Mouse (Mus musculus): ENCODE data around the gene Klf7. TPM values are rescaled to one million over a fixed set of nuclear protein-coding genes. Genes with fewer than 3 reads are reported as not detected.

Gene Klf7
- polyA plus RNA-seq, 1 experiment from 2014 or later, result 16.3 TPM

DNA sequence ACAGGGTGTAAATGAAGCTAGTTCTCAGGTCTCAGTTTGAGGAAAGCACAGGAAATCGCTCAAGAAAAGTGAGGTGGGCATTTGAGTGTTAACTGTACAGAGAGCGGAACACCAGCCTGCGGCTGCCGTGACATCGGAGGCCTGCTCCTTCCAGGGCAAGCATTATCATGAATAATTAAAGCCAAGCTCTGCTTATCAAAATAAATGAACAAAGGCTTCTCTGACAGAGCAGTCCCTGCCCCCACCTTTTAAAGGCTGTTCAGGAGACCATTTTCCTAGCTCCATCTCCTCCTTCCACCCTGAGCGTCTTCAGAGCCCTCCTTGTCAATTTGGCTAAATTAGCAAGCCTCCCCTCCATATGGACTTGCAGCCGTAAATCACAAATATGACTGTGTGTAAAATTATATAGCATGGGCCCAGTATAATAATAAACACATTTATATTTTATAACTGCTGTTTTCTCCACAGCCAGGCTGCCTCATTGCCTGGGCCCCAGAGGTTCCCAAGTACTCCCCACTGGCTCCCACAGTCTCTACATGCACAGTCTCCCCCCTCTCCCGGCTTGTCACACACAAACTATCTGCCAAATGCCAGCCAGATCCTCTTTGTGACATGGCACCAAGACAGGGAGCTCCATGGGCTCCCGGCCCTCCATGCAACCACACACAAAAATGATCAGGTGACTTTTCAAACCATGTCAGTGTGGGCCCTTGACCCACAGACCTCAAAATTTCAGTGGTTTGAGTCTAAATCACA lies 61.2 kb downstream of the Klf7 start:
- 53% methylated on average over 9 of the region's 9 CpGs for WGBS
- H3K4me3 ChIP-seq (ENCODE audit: low read length), result no peak overlapping the region
- peaks cover 11% of the 10 kb centered on the region for H3K4me1 ChIP-seq (ENCODE audit: control insufficient read depth, insufficient read depth, low read length)
- no peak overlapping the region for H3K4me2 ChIP-seq (ENCODE audit: low read depth, low read length)
- no peak overlapping the region for H3K27ac ChIP-seq (ENCODE audit: low read length)
- no peaks in the 10 kb centered on the region for H3K27me3 ChIP-seq (ENCODE audit: control insufficient read depth, insufficient read depth, low read length)
- H3K9ac ChIP-seq (ENCODE audit: low read length), result no peak overlapping the region
- no peak for ATAC-seq (replicated peaks; ENCODE audit: extremely low read depth, insufficient read depth, low FRiP score)
- H3K36me3 ChIP-seq (ENCODE audit: control insufficient read depth, insufficient read depth), result peaks cover 9% of the 10 kb centered on the region
- 0 out of 2 replicates have a peak, but pooled peaks cover 3% of the 10 kb centered on the region for H3K9me3 ChIP-seq (replicated peaks; ENCODE audit: control insufficient read depth, low read length)

DNA sequence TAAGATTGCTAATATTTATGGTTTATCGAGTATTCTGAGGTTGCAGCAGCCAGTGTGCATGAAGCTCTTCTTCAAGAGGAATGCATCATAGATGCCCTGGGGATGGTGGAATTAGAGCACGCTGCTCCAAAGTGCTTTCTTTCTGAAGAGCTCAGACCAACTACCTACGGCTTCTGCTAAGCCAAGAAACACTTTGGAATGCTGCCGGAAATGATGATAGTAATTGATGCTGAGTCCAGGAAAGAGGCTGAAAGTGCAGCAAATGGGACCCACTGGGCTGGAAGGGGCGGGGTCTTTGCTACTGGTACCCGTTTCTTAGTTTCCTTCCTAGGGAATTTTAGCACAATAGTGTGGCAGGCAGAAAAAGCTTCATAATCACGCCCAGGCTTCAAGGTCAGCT lies 62.0 kb downstream of the Klf7 start:
- Histone ChIP-seq H3K9ac (ENCODE audit: low read length) (no peak overlapping the region), H3K27ac (ENCODE audit: low read length) (no peak overlapping the region), H3K36me3 (ENCODE audit: control insufficient read depth, insufficient read depth) (peaks cover 9% of the 10 kb centered on the region), H3K4me2 (ENCODE audit: low read depth, low read length) (no peak overlapping the region), H3K4me3 (ENCODE audit: low read length) (no peak overlapping the region), H3K4me1 (ENCODE audit: control insufficient read depth, insufficient read depth, low read length) (peaks cover 16% of the 10 kb centered on the region), H3K9me3 (replicated peaks; ENCODE audit: control insufficient read depth, low read length) (0 out of 2 replicates have a peak, but pooled peaks cover 3% of the 10 kb centered on the region), H3K27me3 (ENCODE audit: control insufficient read depth, insufficient read depth, low read length) (no peaks in the 10 kb centered on the region)
- 75% methylated on average over 7 of the region's 7 CpGs for WGBS
- ATAC-seq (replicated peaks; ENCODE audit: extremely low read depth, insufficient read depth, low FRiP score), result no peak

DNA sequence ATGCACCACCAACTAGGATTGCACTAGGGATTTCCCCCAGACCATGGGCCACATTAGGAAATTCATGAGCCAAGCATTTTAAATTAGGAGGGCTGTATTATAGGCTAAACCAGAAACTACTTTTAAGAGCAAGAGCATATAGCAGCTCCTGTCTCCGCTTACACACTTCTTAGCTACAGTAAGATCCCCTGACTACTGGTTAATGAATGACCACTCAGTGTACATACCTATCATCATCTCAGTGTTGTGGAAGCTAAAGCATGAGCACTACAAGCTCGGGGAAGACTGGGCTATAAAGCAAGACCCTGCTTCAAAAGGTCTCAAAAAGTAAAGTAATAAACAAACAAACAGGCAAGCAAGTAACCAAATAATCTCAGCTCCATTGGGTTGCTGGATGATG lies 65.5 kb downstream of the Klf7 start:
- Histone ChIP-seq H3K9me3 (replicated peaks; ENCODE audit: control insufficient read depth, low read length) (0 out of 2 replicates have a peak, but pooled peaks cover 3% of the 10 kb centered on the region), H3K9ac (ENCODE audit: low read length) (no peak overlapping the region), H3K27ac (ENCODE audit: low read length) (no peak overlapping the region), H3K4me1 (ENCODE audit: control insufficient read depth, insufficient read depth, low read length) (peaks cover 16% of the 10 kb centered on the region), H3K4me3 (ENCODE audit: low read length) (no peak overlapping the region), H3K4me2 (ENCODE audit: low read depth, low read length) (no peak overlapping the region), H3K36me3 (ENCODE audit: control insufficient read depth, insufficient read depth) (peaks cover 9% of the 10 kb centered on the region), H3K27me3 (ENCODE audit: control insufficient read depth, insufficient read depth, low read length) (no peaks in the 10 kb centered on the region)
- no peak for ATAC-seq (replicated peaks; ENCODE audit: extremely low read depth, insufficient read depth, low FRiP score)
- WGBS, result 87% methylated on average over 2 of the region's 2 CpGs

DNA sequence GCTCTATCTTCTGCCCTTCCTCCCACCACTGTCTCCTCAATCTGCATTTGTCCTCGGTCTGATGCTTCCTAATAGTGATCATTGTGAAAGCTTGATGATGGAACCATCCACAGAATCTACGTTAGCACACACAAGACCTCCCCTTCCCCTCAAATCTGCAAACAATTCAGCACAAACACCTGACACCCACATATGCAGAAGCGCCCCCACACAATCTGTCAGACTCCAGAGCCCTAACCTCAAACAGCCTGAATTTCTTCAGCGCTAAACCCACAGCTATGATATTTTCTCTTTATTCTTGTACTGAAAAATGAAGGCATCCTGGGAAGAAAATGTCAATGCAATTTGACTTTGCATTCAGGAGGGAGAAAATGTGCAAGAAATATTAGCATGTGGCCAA lies 66.1 kb downstream of the Klf7 start:
- no peak overlapping the region for H3K4me3 ChIP-seq (ENCODE audit: low read length)
- no peak overlapping the region for H3K4me2 ChIP-seq (ENCODE audit: low read depth, low read length)
- H3K9ac ChIP-seq (ENCODE audit: low read length), result no peak overlapping the region
- no peak for ATAC-seq (replicated peaks; ENCODE audit: extremely low read depth, insufficient read depth, low FRiP score)
- 0 out of 2 replicates have a peak, but pooled peaks cover 3% of the 10 kb centered on the region for H3K9me3 ChIP-seq (replicated peaks; ENCODE audit: control insufficient read depth, low read length)
- H3K36me3 ChIP-seq (ENCODE audit: control insufficient read depth, insufficient read depth), result peaks cover 9% of the 10 kb centered on the region
- 84% methylated on average over 4 of the region's 4 CpGs for WGBS
- peaks cover 15% of the 10 kb centered on the region for H3K4me1 ChIP-seq (ENCODE audit: control insufficient read depth, insufficient read depth, low read length)
- no peaks in the 10 kb centered on the region for H3K27me3 ChIP-seq (ENCODE audit: control insufficient read depth, insufficient read depth, low read length)
- H3K27ac ChIP-seq (ENCODE audit: low read length), result no peak overlapping the region

DNA sequence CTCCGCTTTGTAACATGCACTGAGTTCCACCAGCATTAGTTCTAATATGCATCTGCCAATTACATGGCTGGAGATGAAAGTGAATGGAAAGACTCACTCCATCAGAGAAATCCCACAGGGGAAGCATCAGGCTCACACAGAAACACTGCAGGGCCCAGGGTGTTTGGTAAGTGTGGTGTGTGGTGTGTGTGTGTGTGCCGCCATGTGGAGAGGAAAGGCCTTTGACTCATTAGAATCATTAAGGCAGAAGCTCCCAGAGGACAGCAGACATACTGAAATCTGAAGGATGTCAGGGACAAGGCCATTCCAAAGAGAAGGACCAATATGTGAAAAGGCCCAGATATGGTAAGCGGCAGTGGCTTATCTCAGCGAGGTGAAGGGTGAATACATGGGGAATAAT lies 66.9 kb downstream of the Klf7 start:
- WGBS, result 87% methylated on average over 4 of the region's 4 CpGs
- H3K4me2 ChIP-seq (ENCODE audit: low read depth, low read length), result no peak overlapping the region
- H3K27me3 ChIP-seq (ENCODE audit: control insufficient read depth, insufficient read depth, low read length), result no peaks in the 10 kb centered on the region
- H3K4me3 ChIP-seq (ENCODE audit: low read length), result no peak overlapping the region
- 0 out of 2 replicates have a peak, but pooled peaks cover 3% of the 10 kb centered on the region for H3K9me3 ChIP-seq (replicated peaks; ENCODE audit: control insufficient read depth, low read length)
- no peak for ATAC-seq (replicated peaks; ENCODE audit: extremely low read depth, insufficient read depth, low FRiP score)
- peaks cover 7% of the 10 kb centered on the region for H3K4me1 ChIP-seq (ENCODE audit: control insufficient read depth, insufficient read depth, low read length)
- H3K9ac ChIP-seq (ENCODE audit: low read length), result no peak overlapping the region
- H3K36me3 ChIP-seq (ENCODE audit: control insufficient read depth, insufficient read depth), result peaks cover 9% of the 10 kb centered on the region
- no peak overlapping the region for H3K27ac ChIP-seq (ENCODE audit: low read length)

DNA sequence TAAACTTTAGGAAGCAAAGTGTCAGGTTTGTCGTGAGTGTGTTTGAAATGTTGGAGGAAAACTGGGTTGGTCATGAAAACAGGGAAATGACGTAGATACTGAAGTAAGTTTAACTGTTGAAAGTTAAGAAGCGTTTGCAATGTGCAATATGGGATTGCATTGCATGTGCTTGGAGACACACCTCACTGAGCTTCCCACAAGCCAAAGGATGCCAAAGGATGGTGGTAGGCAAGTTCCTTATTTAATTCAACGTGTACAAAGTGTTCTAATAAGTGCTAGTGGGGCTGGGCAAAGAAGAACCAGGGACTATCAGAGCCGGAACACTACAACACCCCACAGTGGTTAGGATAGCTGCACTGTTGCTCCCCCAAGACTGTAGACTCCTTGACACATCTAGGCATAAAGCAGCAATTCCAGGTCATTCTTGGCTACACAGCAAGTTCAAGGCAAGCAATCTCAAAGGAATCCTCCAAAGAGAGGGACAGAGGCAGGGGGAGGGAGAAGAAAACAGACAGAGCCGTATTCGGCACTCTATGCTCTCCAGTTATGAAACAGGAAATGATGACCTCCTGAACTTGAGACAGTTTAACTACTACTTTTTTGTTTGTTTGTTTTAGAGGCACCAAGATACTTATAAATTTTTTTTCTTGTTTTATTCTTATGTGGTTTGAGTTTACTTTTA lies 69.9 kb downstream of the Klf7 start:
- H3K27ac ChIP-seq (ENCODE audit: low read length), result 0 out of 2 replicates have a peak overlapping the region, but pooled peaks have one; percentile 5
- no peaks in the 10 kb centered on the region for H3K36me3 ChIP-seq (ENCODE audit: control insufficient read depth, insufficient read depth)
- no peak overlapping the region for H3K4me2 ChIP-seq (ENCODE audit: low read depth, low read length)
- no peak overlapping the region for H3K9ac ChIP-seq (ENCODE audit: low read length)
- H3K27me3 ChIP-seq (ENCODE audit: control insufficient read depth, insufficient read depth, low read length), result no peaks in the 10 kb centered on the region
- 66% methylated on average over 7 of the region's 7 CpGs for WGBS
- H3K4me3 ChIP-seq (ENCODE audit: low read length), result no peak overlapping the region
- H3K9me3 ChIP-seq (replicated peaks; ENCODE audit: control insufficient read depth, low read length), result no peaks in the 10 kb centered on the region
- ATAC-seq (replicated peaks; ENCODE audit: extremely low read depth, insufficient read depth, low FRiP score), result no peak
- peaks cover 5% of the 10 kb centered on the region; the same call in 1 of the 2 replicates for H3K4me1 ChIP-seq (ENCODE audit: control insufficient read depth, insufficient read depth, low read length)

DNA sequence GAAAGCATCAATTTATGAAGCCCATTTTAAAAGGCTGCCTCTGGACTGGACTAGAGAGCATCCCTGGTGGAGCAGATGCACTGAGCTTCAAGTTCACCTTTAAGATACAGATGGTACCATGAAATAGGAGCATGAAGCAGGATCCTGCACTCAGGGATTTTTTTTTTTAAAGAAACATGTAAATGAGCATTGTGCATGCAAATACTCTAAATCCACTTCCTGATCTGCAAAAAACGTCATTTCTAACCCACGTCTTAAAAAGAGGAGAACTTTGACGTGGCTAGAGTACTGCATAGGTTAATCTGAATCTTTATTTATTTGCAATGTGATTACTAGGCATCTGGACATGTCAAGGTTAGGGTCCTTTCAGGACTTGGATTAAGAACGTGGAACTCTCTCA lies 73.5 kb downstream of the Klf7 start:
- H3K36me3 ChIP-seq (ENCODE audit: control insufficient read depth, insufficient read depth), result no peaks in the 10 kb centered on the region
- no peaks in the 10 kb centered on the region for H3K27me3 ChIP-seq (ENCODE audit: control insufficient read depth, insufficient read depth, low read length)
- ATAC-seq (replicated peaks; ENCODE audit: extremely low read depth, insufficient read depth, low FRiP score), result no peak
- no peak overlapping the region for H3K4me3 ChIP-seq (ENCODE audit: low read length)
- peaks cover 7% of the 10 kb centered on the region; the same call in 1 of the 2 replicates for H3K4me1 ChIP-seq (ENCODE audit: control insufficient read depth, insufficient read depth, low read length)
- 81% methylated on average over 4 of the region's 4 CpGs for WGBS
- H3K9ac ChIP-seq (ENCODE audit: low read length), result no peak overlapping the region
- H3K9me3 ChIP-seq (replicated peaks; ENCODE audit: control insufficient read depth, low read length), result no peaks in the 10 kb centered on the region
- H3K4me2 ChIP-seq (ENCODE audit: low read depth, low read length), result no peak overlapping the region
- H3K27ac ChIP-seq (ENCODE audit: low read length), result no peak overlapping the region

DNA sequence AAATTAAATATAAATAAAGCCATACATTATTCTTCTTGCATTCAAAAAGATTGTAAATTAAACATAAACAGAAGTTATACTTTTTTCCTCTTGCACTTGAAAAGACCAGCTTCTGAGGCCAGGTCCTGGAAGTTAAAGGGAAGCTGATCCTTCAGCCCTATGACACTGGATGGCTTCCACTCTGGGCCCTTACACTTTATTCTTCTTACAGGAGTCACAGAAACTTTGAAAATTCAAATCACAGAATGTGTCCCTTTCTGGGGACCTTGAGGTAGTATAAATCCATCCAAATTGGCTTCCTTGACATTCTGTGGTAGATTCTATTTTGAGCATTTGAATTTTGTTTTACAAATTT lies 75.3 kb downstream of the Klf7 start:
- no peak overlapping the region for H3K4me2 ChIP-seq (ENCODE audit: low read depth, low read length)
- H3K27ac ChIP-seq (ENCODE audit: low read length), result no peak overlapping the region
- no peaks in the 10 kb centered on the region for H3K9me3 ChIP-seq (replicated peaks; ENCODE audit: control insufficient read depth, low read length)
- H3K4me1 ChIP-seq (ENCODE audit: control insufficient read depth, insufficient read depth, low read length), result peaks cover 10% of the 10 kb centered on the region; the same call in 1 of the 2 replicates
- H3K9ac ChIP-seq (ENCODE audit: low read length), result no peak overlapping the region
- H3K27me3 ChIP-seq (ENCODE audit: control insufficient read depth, insufficient read depth, low read length), result no peaks in the 10 kb centered on the region
- no peak overlapping the region for H3K4me3 ChIP-seq (ENCODE audit: low read length)
- H3K36me3 ChIP-seq (ENCODE audit: control insufficient read depth, insufficient read depth), result no peaks in the 10 kb centered on the region
- no peak for ATAC-seq (replicated peaks; ENCODE audit: extremely low read depth, insufficient read depth, low FRiP score)

DNA sequence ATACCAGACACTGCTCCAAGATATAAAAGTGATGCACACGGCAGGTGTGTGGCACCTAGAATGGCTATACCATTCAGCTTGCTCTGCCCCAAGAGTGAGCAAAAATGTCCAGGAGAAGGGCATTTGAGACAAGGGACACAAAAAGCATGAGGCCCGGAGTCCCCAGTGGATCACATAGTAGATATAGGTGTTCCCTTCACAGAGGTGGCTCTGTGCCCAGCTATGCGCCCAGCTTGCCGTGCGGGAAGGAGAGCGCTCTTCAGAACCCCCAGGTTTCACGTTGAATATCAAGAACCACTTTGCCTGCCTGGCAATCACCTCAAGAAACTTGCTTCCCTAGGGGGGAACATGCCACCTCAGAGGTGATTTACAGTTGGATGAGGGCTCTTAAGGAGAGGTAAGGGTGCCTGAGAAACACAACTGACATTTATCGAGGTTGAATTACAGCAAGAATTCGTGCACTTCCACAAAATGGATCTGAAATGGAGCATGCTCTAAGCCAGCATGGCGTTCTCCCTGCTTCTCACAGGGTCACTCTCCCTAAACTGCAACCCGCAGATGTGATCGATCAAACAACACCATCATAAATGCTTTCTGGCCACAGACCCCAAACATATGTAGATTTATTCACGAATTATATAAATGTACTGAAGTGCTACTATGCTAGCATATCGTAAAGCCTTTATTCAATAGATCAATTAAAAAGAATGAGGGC lies 75.8 kb downstream of the Klf7 start:
- Histone ChIP-seq H3K9me3 (replicated peaks; ENCODE audit: control insufficient read depth, low read length) (no peaks in the 10 kb centered on the region), H3K4me1 (ENCODE audit: control insufficient read depth, insufficient read depth, low read length) (peaks cover 14% of the 10 kb centered on the region), H3K36me3 (ENCODE audit: control insufficient read depth, insufficient read depth) (no peaks in the 10 kb centered on the region), H3K4me2 (ENCODE audit: low read depth, low read length) (no peak overlapping the region), H3K4me3 (ENCODE audit: low read length) (no peak overlapping the region), H3K27ac (ENCODE audit: low read length) (no peak overlapping the region), H3K9ac (ENCODE audit: low read length) (no peak overlapping the region), H3K27me3 (ENCODE audit: control insufficient read depth, insufficient read depth, low read length) (no peaks in the 10 kb centered on the region)
- no peak for ATAC-seq (replicated peaks; ENCODE audit: extremely low read depth, insufficient read depth, low FRiP score)
- WGBS, result 75% methylated on average over 14 of the region's 14 CpGs
